Mouse (Mus musculus) heart, postnatal 0 days (tissue): ENCODE results near the gene Kpna3.

ENCODE experiments used
- CTCF ChIP-seq: IDR thresholded peaks from 2 replicates; pipeline ENCODE4 v1.5.1; 2016; ENCODE audit warnings: antibody characterized with exemption, control low read depth, low read depth
- EP300 ChIP-seq: IDR thresholded peaks from 2 replicates; pipeline ENCODE4 v1.6.1; 2016; ENCODE audit warnings: antibody characterized with exemption, low read depth

DNA sequence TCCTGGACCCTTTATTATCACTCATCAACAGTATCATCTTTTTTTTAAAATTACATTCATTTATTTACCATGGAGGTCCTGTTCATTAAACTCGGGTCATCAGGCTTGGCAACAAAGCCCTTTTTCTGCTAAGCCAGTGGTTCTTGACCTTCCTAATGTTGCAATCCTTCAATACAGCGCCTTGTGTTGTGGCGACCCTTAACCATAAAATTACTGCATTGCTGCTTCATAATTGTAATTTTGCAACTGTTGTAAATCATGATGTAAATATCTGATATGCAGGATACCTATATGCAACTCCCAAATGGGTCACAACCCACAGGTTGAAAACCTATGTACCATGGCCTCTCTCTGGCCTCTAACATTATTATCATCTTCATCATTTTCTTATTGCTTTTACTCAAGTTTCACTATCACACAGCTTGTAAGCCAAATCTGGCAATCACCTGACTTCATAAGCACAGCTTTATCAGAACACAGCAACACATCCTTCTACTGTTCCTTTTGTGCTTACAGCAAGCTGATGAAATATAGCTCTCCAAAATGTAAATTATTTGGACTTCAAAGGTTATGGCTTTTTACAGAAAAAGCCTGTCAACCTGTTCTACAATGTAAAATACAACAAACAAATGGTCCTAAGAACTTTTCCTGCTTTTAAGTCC lies 11.4 kb downstream of the Kpna3 start:
- no peak for TF ChIP-seq CTCF
- no peak for TF ChIP-seq EP300
